Comparison of ENCODE assay signal across 10 mouse cellular contexts in the genomic region with DNA sequence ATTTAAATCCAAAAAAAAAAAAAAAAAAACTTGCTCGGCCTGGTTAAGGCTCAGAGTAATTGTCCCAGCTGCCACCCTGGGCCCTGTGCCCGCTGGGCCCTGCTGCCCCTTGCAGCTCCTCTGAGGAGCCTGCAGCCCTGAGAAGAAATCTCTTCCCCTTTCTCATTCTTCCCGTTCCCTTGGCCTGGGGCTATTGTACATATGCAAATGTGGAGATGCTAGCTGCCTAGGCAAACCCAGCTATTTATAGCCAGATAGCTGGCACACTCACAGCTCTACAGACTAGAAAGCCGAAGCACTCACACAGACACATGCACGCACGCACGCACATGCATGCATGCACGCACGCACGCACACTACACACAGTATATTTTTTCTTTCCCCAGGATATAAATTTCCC. TPM values are rescaled to one million over a fixed set of nuclear protein-coding genes. Genes with fewer than 3 reads are reported as not detected.
A peak's percentile ranks its signal among the peaks of the same experiment; 100 is the strongest.
DNase-seq lines count a peak whose midpoint lies in the region; ATAC-seq lines count a peak whose summit lies in the region.
"Had no signal": no experiment of that assay in that cellular context is flagged by ENCODE, and none has a peak within 500 bp of the region (broad histone marks: within the 10 kb centered on the region; RNA-seq: fewer than 3 reads in every experiment).

No protein-coding gene starts in this region.

- peak; percentile 92 for ATAC-seq in forebrain, embryonic 14.5 days

- peak overlapping the region; percentile 44 for H3K4me2 ChIP-seq in forebrain, embryonic 14.5 days (ENCODE audit: low read length)

- 6% methylated on average over 10 of the region's 10 CpGs for WGBS in forebrain, embryonic 14.5 days

- H3K27ac ChIP-seq in forebrain, embryonic 14.5 days (ENCODE audit: low read depth, low read length), result peak overlapping the region; percentile 97

- DNase-seq in A20 (ENCODE audit: low read depth, low spot score) (peak; percentile 42), NIH3T3 (ENCODE audit: low read depth) (peak; percentile 60)
- peak; percentile 98 for DNase-seq in forebrain, embryonic 14.5 days (ENCODE audit: low spot score)
- DNase-seq in left cerebral cortex, postnatal 25 days (ENCODE audit: low spot score in 2 of 2), result peak; percentile 55 to 62
- no peak for DNase-seq in urinary bladder, adult 2 months (ENCODE audit: low spot score)
- DNase-seq in spleen, postnatal 10 days (ENCODE audit: low spot score in 2 of 2), result no peak
- no peak for DNase-seq in gastrocnemius, adult 8-10 months (ENCODE audit: low spot score in 2 of 2)

- H3K27me3 ChIP-seq in forebrain, embryonic 14.5 days (replicated peaks; ENCODE audit: control insufficient read depth, insufficient read depth, low read length), result no peaks in the 10 kb centered on the region

- no peaks in the 10 kb centered on the region for H3K9me3 ChIP-seq in forebrain, embryonic 14.5 days (replicated peaks; ENCODE audit: control insufficient read depth, low read length)

- no peak overlapping the region for H3K4me3 ChIP-seq in forebrain, embryonic 14.5 days (ENCODE audit: low read depth, low read length)
- H3K4me3 ChIP-seq: limb, embryonic 12.5 days had no signal

- H3K36me3 ChIP-seq in forebrain, embryonic 14.5 days (ENCODE audit: control insufficient read depth, insufficient read depth, low read length), result no peaks in the 10 kb centered on the region
- H3K36me3 ChIP-seq: limb, embryonic 12.5 days had no signal

- H3K4me1 ChIP-seq in forebrain, embryonic 14.5 days (ENCODE audit: control insufficient read depth, insufficient read depth, low read length), result peaks cover 34% of the 10 kb centered on the region

- H3K9ac ChIP-seq in forebrain, embryonic 14.5 days (ENCODE audit: low read length), result peak overlapping the region; percentile 47; the same call in 1 of the 2 replicates
- H3K9ac ChIP-seq: limb, embryonic 12.5 days had no signal

- intact Hi-C loops in left cerebral cortex, postnatal 25 days (cut with DNase I), result no loop called here

RNA-seq across cellular contexts. Expression of a gene that starts 9.0 kb away (rescaled TPM):
- polyA plus RNA-seq in forebrain, embryonic 14.5 days (2014; fragmentation: Nextera tagmentation; extraction: Ambion mirVana), result not detected in 2 replicates
- not detected for total RNA-seq in left cerebral cortex, postnatal 25 days (2021)
- not detected in 2 replicates for polyA plus RNA-seq in urinary bladder, adult 2 months (2012; rRNA removed)
- total RNA-seq in gastrocnemius, adult 8-10 months (2022), result not detected
- total RNA-seq: common myeloid progenitor, adult 5-6 weeks had no signal
- polyA plus RNA-seq: limb, embryonic 12.5 days; spleen, adult 2 months had no signal

Comparison
In these comparisons a context has a peak if more than half of its experiments do, and no peak if none do; other contexts are left out.
1. DNase-seq: peak in A20 (single experiment), NIH3T3 (single experiment), forebrain, embryonic 14.5 days (single experiment) and left cerebral cortex, postnatal 25 days (2 of 2); none in urinary bladder, adult 2 months (single experiment), spleen, postnatal 10 days (0 of 2) and gastrocnemius, adult 8-10 months (0 of 2).